Mouse (Mus musculus) myocyte (in vitro differentiated cells): ENCODE results near the gene Alg12. TPM values are rescaled to one million over a fixed set of nuclear protein-coding genes. Genes with fewer than 3 reads are reported as not detected.

Experiments
- H3K27me3 ChIP-seq: one replicate; pipeline ENCODE4 v1.6.1; 2011; ENCODE audit not compliant: control insufficient read depth, insufficient read depth, insufficient read length
- H3K36me3 ChIP-seq: one replicate; pipeline ENCODE4 v1.6.1; 2011; ENCODE audit not compliant: control insufficient read depth, insufficient read depth
- H3K4me2 ChIP-seq: one replicate; pipeline ENCODE4 v1.6.1; 2011; ENCODE audit warnings: low read depth, control low read depth
- H3K4me3 ChIP-seq: one replicate; pipeline ENCODE4 v1.5.1; 2011; ENCODE audit warnings: mild to moderate bottlenecking, control low read depth, moderate library complexity
- H3K79me2 ChIP-seq: one replicate; pipeline ENCODE4 v1.6.1; 2011; ENCODE audit not compliant: control insufficient read depth, insufficient read depth
- H3ac ChIP-seq: one replicate; pipeline ENCODE4 v1.6.1; 2011; ENCODE audit not compliant: control insufficient read depth, insufficient read length
- CEBPB ChIP-seq: IDR thresholded peaks from 2 replicates; pipeline ENCODE4 v1.6.1; 2011; ENCODE audit warnings: mild to moderate bottlenecking, moderate library complexity; ENCODE audit not compliant: poor library complexity, insufficient read depth, severe bottlenecking
- E2F4 ChIP-seq: IDR thresholded peaks from one replicate; pipeline ENCODE4 v1.6.1; 2011; ENCODE audit warnings: mild to moderate bottlenecking, control low read depth, moderate library complexity; ENCODE audit not compliant: insufficient read depth
- MAX ChIP-seq: IDR thresholded peaks from one replicate; pipeline ENCODE4 v1.6.1; 2011; ENCODE audit warnings: low read depth, mild to moderate bottlenecking, control low read depth
- MYOD1 ChIP-seq, 3 experiments: IDR thresholded peaks; one replicate each; pipeline ENCODE4 v1.6.1; 2011; ENCODE audit warnings: control low read depth in 2 of 3, low read depth in 2 of 3, mild to moderate bottlenecking in 2 of 3, moderate library complexity in 1 of 3; ENCODE audit not compliant: insufficient read length in 2 of 3, control insufficient read depth in 1 of 3
- MYOG ChIP-seq, 3 experiments: IDR thresholded peaks; one replicate each; pipeline ENCODE4 v1.6.1; 2011; ENCODE audit warnings: control low read depth in 2 of 3, low read depth in 2 of 3, mild to moderate bottlenecking in 2 of 3; ENCODE audit not compliant: insufficient read length in 2 of 3, control insufficient read depth in 1 of 3, insufficient read depth in 1 of 3
- POLR2A ChIP-seq: IDR thresholded peaks from one replicate; pipeline ENCODE4 v1.6.1; 2011; ENCODE audit warnings: low read depth, mild to moderate bottlenecking, control low read depth, moderate library complexity; ENCODE audit not compliant: insufficient read length
- POLR2AphosphoS2 ChIP-seq: IDR thresholded peaks from one replicate; pipeline ENCODE4 v1.6.1; 2011; ENCODE audit warnings: low read depth, control low read depth; ENCODE audit not compliant: insufficient read length
- REST ChIP-seq: IDR thresholded peaks from one replicate; pipeline ENCODE4 v1.6.1; 2011; ENCODE audit warnings: mild to moderate bottlenecking, control low read depth, moderate library complexity; ENCODE audit not compliant: insufficient read depth, insufficient read length
- SRF ChIP-seq: IDR thresholded peaks from one replicate; pipeline ENCODE4 v1.6.1; 2011; ENCODE audit warnings: low read depth; ENCODE audit not compliant: control insufficient read depth, insufficient read length
- TCF12 ChIP-seq: IDR thresholded peaks from one replicate; pipeline ENCODE4 v1.6.1; 2011; ENCODE audit warnings: mild to moderate bottlenecking, control low read depth; ENCODE audit not compliant: poor library complexity, insufficient read depth, severe bottlenecking
- TCF3 ChIP-seq: IDR thresholded peaks from one replicate; pipeline ENCODE4 v1.6.1; 2011; ENCODE audit warnings: low read depth, control low read depth; ENCODE audit not compliant: insufficient read length
- USF1 ChIP-seq: IDR thresholded peaks from one replicate; pipeline ENCODE4 v1.6.1; 2011; ENCODE audit warnings: low read depth, mild to moderate bottlenecking, control low read depth, moderate library complexity
- polyA plus RNA-seq: library from polyadenylated mRNA; unstranded; fragments of >200 nt; fragmentation: generic; extraction: Trizol; gene quantifications from one replicate; pipeline ENCODE4 v1.2.1, GENCODE M21; 2012; ENCODE audit warnings: missing spikeins

The Alg12 gene
- polyA plus RNA-seq, 1 experiment: 15.0 TPM

DNA sequence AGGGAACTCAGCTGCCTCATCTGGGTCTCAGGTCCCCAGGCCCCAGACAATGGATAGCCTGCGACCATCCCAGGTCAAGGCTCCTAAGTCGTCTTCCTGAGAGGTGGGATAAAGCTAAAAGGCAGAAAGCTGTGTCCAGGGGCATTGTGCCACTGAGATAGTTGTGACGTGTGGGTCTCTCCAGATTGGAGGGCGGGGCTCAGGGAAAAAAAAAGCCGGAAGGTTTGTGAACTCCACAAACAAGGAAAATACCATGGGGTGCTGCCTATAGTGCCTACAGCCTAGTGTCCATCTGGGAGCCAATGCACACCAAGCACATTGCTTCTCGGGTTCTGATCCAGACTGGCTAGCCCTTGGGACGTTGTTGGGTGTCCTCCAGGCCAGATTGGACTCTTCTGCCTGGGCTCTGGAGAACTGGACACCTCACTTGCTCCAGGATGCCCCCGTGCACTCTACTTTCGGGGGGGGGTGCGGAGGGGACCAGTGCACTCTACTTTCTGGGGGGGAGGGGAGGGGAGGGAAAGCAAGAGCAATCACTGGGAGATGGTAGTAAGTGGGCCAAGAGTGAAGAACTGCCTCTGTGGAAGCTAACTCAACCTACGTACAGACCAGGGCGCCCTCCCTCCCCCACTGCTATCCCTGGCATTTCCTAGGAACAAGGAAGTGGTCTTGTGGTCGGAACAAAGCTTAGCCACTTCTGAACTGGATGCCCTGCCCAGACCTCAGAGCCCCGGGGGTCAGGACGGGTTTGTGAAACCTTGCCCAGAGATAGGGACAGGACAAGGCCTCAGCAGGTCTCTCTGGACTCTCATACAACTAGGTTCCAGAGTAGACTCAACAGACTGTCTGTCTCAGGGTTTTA is 36.1 kb upstream of the Alg12 start:
- TF ChIP-seq MYOG (IDR thresholded peaks at IDR 0.05; ENCODE audit: control insufficient read depth in 1 of 3, insufficient read depth in 1 of 3, insufficient read length in 2 of 3, low read depth in 2 of 3) (peak in 1 of 3 experiments; percentile 27), SRF (no peak), POLR2A (peak; percentile 50), TCF12 (no peak)
- Histone ChIP-seq H3K4me2 (peak overlapping the region; percentile 79), H3K36me3 (no peaks in the 10 kb centered on the region), H3K27me3 (no peaks in the 10 kb centered on the region), H3ac (no peak overlapping the region), H3K79me2 (no peaks in the 10 kb centered on the region), H3K4me3 (no peak overlapping the region)

DNA sequence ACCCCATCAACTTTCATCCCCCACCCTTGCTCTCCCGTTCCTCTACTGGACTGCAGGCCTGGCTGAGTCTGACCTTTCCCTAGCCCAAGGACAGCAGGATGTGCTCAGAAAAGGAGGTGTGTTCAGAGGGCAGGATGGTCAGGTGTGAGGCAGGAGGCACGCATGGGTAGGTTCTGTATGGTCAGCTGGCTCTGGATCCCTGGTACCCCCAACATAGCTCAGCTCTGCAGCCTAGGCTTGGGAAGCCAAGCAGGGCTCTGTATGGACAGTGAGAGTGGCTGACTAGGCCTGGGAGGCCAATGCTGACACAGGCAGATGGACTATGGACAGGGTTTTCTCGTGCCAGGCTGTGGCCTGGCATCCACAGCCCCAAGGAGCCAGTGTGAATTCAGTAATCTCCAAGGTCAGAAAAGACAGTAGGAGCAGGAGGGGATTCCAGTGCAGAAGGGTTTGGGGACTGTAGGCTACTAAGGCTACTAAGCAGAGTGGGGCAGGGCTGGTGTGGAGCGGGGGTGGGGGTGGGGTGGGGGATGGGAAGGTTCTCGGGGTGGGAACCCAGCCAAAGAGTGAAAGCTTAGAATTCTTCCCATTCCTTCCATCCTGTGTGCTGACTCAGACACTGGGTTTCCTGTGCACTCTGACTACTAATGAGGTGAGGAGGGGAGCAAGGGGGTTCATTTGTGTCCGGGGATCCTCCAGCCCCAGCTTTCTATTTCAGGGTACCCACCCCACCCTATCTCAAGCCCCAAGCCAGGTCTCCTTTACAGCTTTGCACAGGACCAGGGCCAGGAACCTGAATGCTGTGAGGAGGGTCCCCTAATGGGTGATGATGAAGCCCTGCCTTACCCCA is 35.2 kb upstream of the Alg12 start:
- TF ChIP-seq TCF3 (no peak), E2F4 (no peak), POLR2A (no peak), SRF (no peak)
- H3K36me3 ChIP-seq: no peaks in the 10 kb centered on the region
- H3K4me3 ChIP-seq: no peak overlapping the region
- H3K79me2 ChIP-seq: no peaks in the 10 kb centered on the region
- H3K4me2 ChIP-seq: peak overlapping the region; percentile 79
- no peaks in the 10 kb centered on the region for H3K27me3 ChIP-seq
- H3ac ChIP-seq: no peak overlapping the region

DNA sequence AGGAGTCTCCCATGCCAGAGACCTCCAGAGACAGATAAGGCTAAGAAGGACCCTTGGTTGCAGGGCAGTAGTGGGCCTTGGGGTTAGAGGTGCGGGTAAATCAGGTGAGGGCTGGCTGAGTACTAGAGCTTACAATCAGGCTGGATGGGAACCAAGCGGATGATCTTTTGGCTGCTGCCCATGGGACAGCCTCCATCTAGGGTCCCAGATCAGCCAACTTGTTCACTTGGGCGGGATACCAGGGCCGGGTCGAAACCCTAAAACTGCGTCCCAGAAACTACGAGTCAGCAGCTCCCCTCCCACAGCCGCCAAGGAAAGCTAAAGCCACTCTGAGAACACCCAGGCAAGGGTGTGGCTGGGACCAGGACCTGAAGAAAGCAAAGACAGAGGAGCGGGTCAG is 34.0 kb upstream of the Alg12 start:
- Histone ChIP-seq H3ac (no peak overlapping the region), H3K4me2 (no peak overlapping the region), H3K27me3 (no peaks in the 10 kb centered on the region), H3K36me3 (no peaks in the 10 kb centered on the region), H3K4me3 (no peak overlapping the region), H3K79me2 (no peaks in the 10 kb centered on the region)
- TF ChIP-seq TCF3 (no peak), POLR2A (no peak), REST (no peak), MYOD1 (IDR thresholded peaks at IDR 0.05; ENCODE audit: control insufficient read depth in 1 of 3, insufficient read length in 2 of 3, low read depth in 2 of 3) (no peak), MAX (no peak), TCF12 (no peak), E2F4 (no peak), SRF (no peak), MYOG (IDR thresholded peaks at IDR 0.05; ENCODE audit: control insufficient read depth in 1 of 3, insufficient read depth in 1 of 3, insufficient read length in 2 of 3, low read depth in 2 of 3) (no peak), CEBPB (no peak), POLR2AphosphoS2 (no peak), USF1 (no peak)

DNA sequence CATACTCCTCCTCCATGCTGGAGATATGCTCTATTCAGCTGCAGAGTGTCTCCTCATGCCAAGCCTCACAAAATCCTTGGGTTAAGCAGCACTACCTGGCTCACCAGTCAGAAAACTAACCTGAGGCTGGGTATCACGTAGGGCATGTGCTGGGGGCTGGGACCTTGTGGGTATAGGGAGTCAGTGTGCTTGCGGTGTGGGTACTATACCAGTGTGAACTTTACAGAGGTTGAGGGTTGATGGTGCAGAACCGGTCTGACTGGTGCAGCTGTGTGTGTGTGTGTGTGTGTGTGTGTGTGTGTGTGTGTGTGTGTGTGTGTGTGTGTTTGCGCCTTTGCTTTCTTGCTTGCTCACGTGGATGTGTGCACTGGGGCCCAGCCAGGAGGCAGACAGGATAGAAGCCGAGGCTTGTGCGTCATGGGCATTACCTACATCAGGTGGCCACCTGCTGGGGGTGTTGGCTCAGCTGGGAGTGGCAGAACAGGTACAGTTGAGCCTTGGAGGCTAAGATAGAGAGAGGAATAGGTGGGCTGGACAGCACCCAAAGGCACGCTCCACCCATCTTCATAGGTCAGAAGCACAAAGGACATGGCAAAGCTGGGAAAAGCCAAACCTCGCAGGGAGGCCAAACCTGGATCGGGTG is 32.5 kb upstream of the Alg12 start:
- no peaks in the 10 kb centered on the region for H3K79me2 ChIP-seq
- H3K36me3 ChIP-seq: no peaks in the 10 kb centered on the region
- H3ac ChIP-seq: no peak overlapping the region
- no peak overlapping the region for H3K4me3 ChIP-seq
- TF ChIP-seq TCF3 (no peak), SRF (no peak), POLR2AphosphoS2 (no peak), MYOG (IDR thresholded peaks at IDR 0.05; ENCODE audit: control insufficient read depth in 1 of 3, insufficient read depth in 1 of 3, insufficient read length in 2 of 3, low read depth in 2 of 3) (no peak)
- H3K4me2 ChIP-seq: no peak overlapping the region
- H3K27me3 ChIP-seq: no peaks in the 10 kb centered on the region

DNA sequence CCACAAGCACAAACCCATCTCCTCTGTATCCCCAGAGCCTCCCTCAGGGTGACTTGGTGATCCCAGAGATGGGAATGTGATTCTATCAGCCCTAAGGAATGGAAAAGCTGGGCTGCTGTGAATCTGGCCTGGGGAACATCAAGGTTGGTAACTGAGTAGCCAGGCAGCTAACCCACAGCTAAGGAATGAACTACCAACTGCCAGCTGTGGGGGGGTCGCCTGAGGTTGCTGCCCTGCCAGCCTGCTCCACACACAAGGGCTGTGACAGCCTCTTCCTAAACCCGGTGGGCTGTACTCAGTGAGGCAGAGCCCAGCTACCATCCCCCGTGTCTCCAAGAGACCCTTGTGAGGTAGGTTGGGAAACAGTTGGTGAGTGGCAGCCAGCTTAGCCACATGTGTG is 32.0 kb upstream of the Alg12 start:
- Histone ChIP-seq H3K4me3 (no peak overlapping the region), H3K79me2 (no peaks in the 10 kb centered on the region), H3K36me3 (no peaks in the 10 kb centered on the region), H3K27me3 (no peaks in the 10 kb centered on the region), H3ac (no peak overlapping the region), H3K4me2 (no peak overlapping the region)
- TF ChIP-seq REST (no peak), TCF12 (no peak), USF1 (no peak), MYOD1 (IDR thresholded peaks at IDR 0.05; ENCODE audit: control insufficient read depth in 1 of 3, insufficient read length in 2 of 3, low read depth in 2 of 3) (no peak), TCF3 (no peak), CEBPB (no peak), POLR2AphosphoS2 (no peak), SRF (no peak), MYOG (IDR thresholded peaks at IDR 0.05; ENCODE audit: control insufficient read depth in 1 of 3, insufficient read depth in 1 of 3, insufficient read length in 2 of 3, low read depth in 2 of 3) (no peak), MAX (no peak), E2F4 (no peak), POLR2A (no peak)
